Mouse (Mus musculus): ENCODE data around the gene Agap2. TPM values are rescaled to one million over a fixed set of nuclear protein-coding genes. Genes with fewer than 3 reads are reported as not detected.

Gene Agap2
- polyA plus RNA-seq, 1 experiment from 2014 or later = 0.26 TPM

- no peak overlapping the region for H3K4me2 ChIP-seq (ENCODE audit: low read length)
- 72% methylated on average over 3 of the region's 3 CpGs for WGBS
- H3K9ac ChIP-seq (ENCODE audit: low read length) = no peak overlapping the region
- no peaks in the 10 kb centered on the region for H3K4me1 ChIP-seq (replicated peaks; ENCODE audit: control insufficient read depth, insufficient read depth, low read length)
- no peak for DNase-seq (ENCODE audit: low spot score)
- no peak overlapping the region for H3K4me3 ChIP-seq (ENCODE audit: low read depth, low read length)
- H3K36me3 ChIP-seq (ENCODE audit: control insufficient read depth, insufficient read depth, low read length) = no peaks in the 10 kb centered on the region
- no peaks in the 10 kb centered on the region for H3K9me3 ChIP-seq (ENCODE audit: control insufficient read depth, low read length)
- H3K27ac ChIP-seq (ENCODE audit: low read depth) = no peak overlapping the region
- no peak for ATAC-seq (replicated peaks; ENCODE audit: low FRiP score, low TSS enrichment, low read depth)
- H3K27me3 ChIP-seq (replicated peaks; ENCODE audit: control insufficient read depth, insufficient read depth, low read length) = no peaks in the 10 kb centered on the region
These were observed 62.8 kb downstream of the Agap2 start for GRCm38 (mm10) chr10:127137896-127138295.

- WGBS = 72% methylated on average over 18 of the region's 18 CpGs
- Histone ChIP-seq H3K36me3 (ENCODE audit: control insufficient read depth, insufficient read depth, low read length) (no peaks in the 10 kb centered on the region), H3K27ac (ENCODE audit: low read depth) (0 out of 2 replicates have a peak overlapping the region, but pooled peaks have one; percentile 29), H3K4me3 (ENCODE audit: low read depth, low read length) (no peak overlapping the region), H3K27me3 (replicated peaks; ENCODE audit: control insufficient read depth, insufficient read depth, low read length) (no peaks in the 10 kb centered on the region), H3K9ac (ENCODE audit: low read length) (no peak overlapping the region), H3K4me2 (ENCODE audit: low read length) (no peak overlapping the region), H3K9me3 (ENCODE audit: control insufficient read depth, low read length) (no peaks in the 10 kb centered on the region), H3K4me1 (replicated peaks; ENCODE audit: control insufficient read depth, insufficient read depth, low read length) (no peaks in the 10 kb centered on the region)
- ATAC-seq (replicated peaks; ENCODE audit: low FRiP score, low TSS enrichment, low read depth) = peak; percentile 63
- DNase-seq (ENCODE audit: low spot score) = no peak
These were observed 63.5 kb downstream of the Agap2 start for GRCm38 (mm10) chr10:127138328-127139141.

- Histone ChIP-seq H3K9me3 (ENCODE audit: control insufficient read depth, low read length) (no peaks in the 10 kb centered on the region), H3K27ac (ENCODE audit: low read depth) (no peak overlapping the region), H3K4me2 (ENCODE audit: low read length) (no peak overlapping the region), H3K4me1 (replicated peaks; ENCODE audit: control insufficient read depth, insufficient read depth, low read length) (no peaks in the 10 kb centered on the region), H3K27me3 (replicated peaks; ENCODE audit: control insufficient read depth, insufficient read depth, low read length) (no peaks in the 10 kb centered on the region), H3K36me3 (ENCODE audit: control insufficient read depth, insufficient read depth, low read length) (no peaks in the 10 kb centered on the region), H3K9ac (ENCODE audit: low read length) (no peak overlapping the region), H3K4me3 (ENCODE audit: low read depth, low read length) (no peak overlapping the region)
- no peak for DNase-seq (ENCODE audit: low spot score)
- no peak for ATAC-seq (replicated peaks; ENCODE audit: low FRiP score, low TSS enrichment, low read depth)
- WGBS = 80% methylated on average over 11 of the region's 11 CpGs
These were observed 65.9 kb downstream of the Agap2 start for GRCm38 (mm10) chr10:127140971-127141370.

- Histone ChIP-seq H3K9me3 (ENCODE audit: control insufficient read depth, low read length) (no peaks in the 10 kb centered on the region), H3K27ac (ENCODE audit: low read depth) (no peak overlapping the region), H3K9ac (ENCODE audit: low read length) (no peak overlapping the region), H3K4me3 (ENCODE audit: low read depth, low read length) (no peak overlapping the region), H3K36me3 (ENCODE audit: control insufficient read depth, insufficient read depth, low read length) (no peaks in the 10 kb centered on the region), H3K4me1 (replicated peaks; ENCODE audit: control insufficient read depth, insufficient read depth, low read length) (no peaks in the 10 kb centered on the region), H3K27me3 (replicated peaks; ENCODE audit: control insufficient read depth, insufficient read depth, low read length) (no peaks in the 10 kb centered on the region), H3K4me2 (ENCODE audit: low read length) (no peak overlapping the region)
- ATAC-seq (replicated peaks; ENCODE audit: low FRiP score, low TSS enrichment, low read depth) (no peak), DNase-seq (ENCODE audit: low spot score) (no peak)
- WGBS = 64% methylated on average over 8 of the region's 8 CpGs
These were observed 66.4 kb downstream of the Agap2 start for GRCm38 (mm10) chr10:127141500-127141899.

Other genes with a start within 250 kb of the Agap2 start
- gene Atp23, start 173.9 kb upstream of the Agap2 start, polyA plus RNA-seq (2014; fragmentation: Nextera tagmentation; extraction: Ambion mirVana) = 21.8 and 22.9 TPM in 2 replicates
- gene Ctdsp2, start 96.6 kb upstream of the Agap2 start, polyA plus RNA-seq (2014; fragmentation: Nextera tagmentation; extraction: Ambion mirVana) = 99.2 and 101 TPM in 2 replicates
- 0.22 TPM in 2 replicates for gene Avil, start 74.6 kb upstream of the Agap2 start, polyA plus RNA-seq (2014; fragmentation: Nextera tagmentation; extraction: Ambion mirVana)
- gene Tsfm, start 44.4 kb upstream of the Agap2 start, polyA plus RNA-seq (2014; fragmentation: Nextera tagmentation; extraction: Ambion mirVana) = 86.1 and 86.3 TPM in 2 replicates
- gene Mettl1, start 33.9 kb upstream of the Agap2 start, polyA plus RNA-seq (2014; fragmentation: Nextera tagmentation; extraction: Ambion mirVana) = 60.8 and 65.2 TPM in 2 replicates
- 0.31 and 0.50 TPM in 2 replicates for gene Eef1akmt3, start 33.8 kb upstream of the Agap2 start, polyA plus RNA-seq (2014; fragmentation: Nextera tagmentation; extraction: Ambion mirVana)
- gene Cyp27b1, start 27.0 kb upstream of the Agap2 start, polyA plus RNA-seq (2014; fragmentation: Nextera tagmentation; extraction: Ambion mirVana) = 0.07 and 0.15 TPM in 2 replicates
- gene March9, start 15.1 kb upstream of the Agap2 start, polyA plus RNA-seq (2014; fragmentation: Nextera tagmentation; extraction: Ambion mirVana) = 1.4 and 1.9 TPM in 2 replicates
- gene Cdk4, start 11.8 kb upstream of the Agap2 start, polyA plus RNA-seq (2014; fragmentation: Nextera tagmentation; extraction: Ambion mirVana) = 1,915 and 2,068 TPM in 2 replicates
- 92.4 and 114 TPM in 2 replicates for gene Tspan31, start 5.0 kb upstream of the Agap2 start, polyA plus RNA-seq (2014; fragmentation: Nextera tagmentation; extraction: Ambion mirVana)
- gene Os9, start 45.8 kb downstream of the Agap2 start, polyA plus RNA-seq (2014; fragmentation: Nextera tagmentation; extraction: Ambion mirVana) = 47.6 and 51.6 TPM in 2 replicates
- 54.3 and 66.0 TPM in 2 replicates for gene B4galnt1, start 89.9 kb downstream of the Agap2 start, polyA plus RNA-seq (2014; fragmentation: Nextera tagmentation; extraction: Ambion mirVana)
- gene Slc26a10, start 105.4 kb downstream of the Agap2 start, polyA plus RNA-seq (2014; fragmentation: Nextera tagmentation; extraction: Ambion mirVana) = 0.93 and 1.3 TPM in 2 replicates
- gene Arhgef25, start 114.8 kb downstream of the Agap2 start, polyA plus RNA-seq (2014; fragmentation: Nextera tagmentation; extraction: Ambion mirVana) = 49.0 and 57.7 TPM in 2 replicates
- 95.8 and 101 TPM in 2 replicates for gene Dtx3, start 120.4 kb downstream of the Agap2 start, polyA plus RNA-seq (2014; fragmentation: Nextera tagmentation; extraction: Ambion mirVana)
- gene Pip4k2c, start 136.3 kb downstream of the Agap2 start, polyA plus RNA-seq (2014; fragmentation: Nextera tagmentation; extraction: Ambion mirVana) = 24.2 and 25.9 TPM in 2 replicates
- 9.2 and 10.6 TPM in 2 replicates for gene Kif5a, start 188.1 kb downstream of the Agap2 start, polyA plus RNA-seq (2014; fragmentation: Nextera tagmentation; extraction: Ambion mirVana)
- gene Dctn2, start 191.1 kb downstream of the Agap2 start, polyA plus RNA-seq (2014; fragmentation: Nextera tagmentation; extraction: Ambion mirVana) = 157 and 166 TPM in 2 replicates
- 19.2 and 20.6 TPM in 2 replicates for gene Mbd6, start 213.7 kb downstream of the Agap2 start, polyA plus RNA-seq (2014; fragmentation: Nextera tagmentation; extraction: Ambion mirVana)
- 123 and 124 TPM in 2 replicates for gene Mars, start 236.5 kb downstream of the Agap2 start, polyA plus RNA-seq (2014; fragmentation: Nextera tagmentation; extraction: Ambion mirVana)
- gene Arhgap9, start 246.7 kb downstream of the Agap2 start, polyA plus RNA-seq (2014; fragmentation: Nextera tagmentation; extraction: Ambion mirVana) = 4.2 and 4.4 TPM in 2 replicates

Measured in intestine, embryonic 14.5 days (tissue).